Mouse (Mus musculus) liver, embryonic 13.5 days (tissue): ENCODE measurements around the gene Gas1. TPM values are rescaled to one million over a fixed set of nuclear protein-coding genes. Genes with fewer than 3 reads are reported as not detected.

Source experiments
- ATAC-seq: fragments of 200-750 bp; cut with Nextera tagmentation; 2 replicates; pipeline ENCODE4 v1.8.0; 2017; ENCODE audit warnings: low read depth, mild to moderate bottlenecking, moderate number of reproducible peaks, moderate library complexity
- DNase-seq: peaks from one replicate; pipeline ENCODE4 v3.0.0; 2022
- H3K27ac ChIP-seq: fragments of 300-500 bp; sonication (generic); 2 replicates; pipeline ENCODE4 v1.5.1; 2015; ENCODE audit warnings: moderate library complexity, mild to moderate bottlenecking, inconsistent platforms
- H3K27me3 ChIP-seq: fragments of 300-500 bp; sonication (generic); 2 replicates; pipeline ENCODE4 v1.6.1; 2015; ENCODE audit warnings: mild to moderate bottlenecking, inconsistent platforms
- H3K36me3 ChIP-seq: fragments of 300-500 bp; sonication (generic); 2 replicates; pipeline ENCODE4 v1.6.1; 2015; ENCODE audit warnings: mild to moderate bottlenecking, inconsistent platforms
- H3K4me1 ChIP-seq: fragments of 300-500 bp; sonication (generic); replicated peaks from 2 replicates; pipeline ENCODE4 v1.6.1; 2015; ENCODE audit warnings: inconsistent platforms
- H3K4me2 ChIP-seq: fragments of 300-500 bp; sonication (generic); 2 replicates; pipeline ENCODE4 v1.6.1; 2015; ENCODE audit warnings: inconsistent platforms, mild to moderate bottlenecking, moderate library complexity
- H3K4me3 ChIP-seq: fragments of 300-500 bp; sonication (generic); replicated peaks from 2 replicates; pipeline ENCODE4 v1.5.1; 2015; ENCODE audit warnings: mild to moderate bottlenecking, inconsistent platforms
- H3K9ac ChIP-seq: fragments of 300-500 bp; sonication (generic); 2 replicates; pipeline ENCODE4 v1.6.1; 2015; ENCODE audit warnings: mild to moderate bottlenecking, inconsistent platforms
- H3K9me3 ChIP-seq: fragments of 300-500 bp; sonication (generic); replicated peaks from 2 replicates; pipeline ENCODE4 v1.6.1; 2016; ENCODE audit warnings: inconsistent platforms
- WGBS: fragments of 180-500 bp; shearing (Covaris S2); methylation state at CpG from one replicate; pipeline ENCODE4 v1.1.7; 2015; ENCODE audit not compliant: insufficient replicate concordance; 5-methylcytosine and 5-hydroxymethylcytosine counted together
- polyA plus RNA-seq: library from polyadenylated mRNA; unstranded; fragments of >200 nt; fragmentation: Nextera tagmentation; extraction: Ambion mirVana; gene quantifications from 2 replicates; pipeline ENCODE4 v1.2.1, GENCODE M21; 2015

Gas1 gene
- polyA plus RNA-seq, 1 experiment from 2014 or later, result 2.8 TPM

DNA sequence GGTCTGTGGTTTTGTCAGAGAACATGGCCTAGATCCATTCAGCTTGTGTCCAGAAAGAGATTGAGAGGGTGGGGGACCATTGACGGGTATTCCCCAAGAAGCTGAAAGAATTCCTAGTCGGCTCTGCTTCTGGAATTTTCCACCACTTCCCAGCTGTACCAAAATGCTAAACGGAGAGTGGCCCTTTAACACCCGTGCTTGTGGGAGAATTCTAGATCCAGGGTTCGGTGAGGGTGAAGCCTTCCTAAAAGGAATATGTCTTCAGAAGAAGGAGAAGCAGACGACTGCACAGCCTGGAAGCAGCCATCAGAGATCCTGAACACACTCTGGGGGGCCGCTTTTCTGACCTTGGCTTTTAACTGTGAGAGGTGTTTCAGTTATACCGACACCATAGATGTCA is 11.8 kb upstream of the Gas1 start:
- DNase-seq (no peak), ATAC-seq (no peak)
- Histone ChIP-seq H3K9ac (no peak overlapping the region), H3K4me2 (no peak overlapping the region), H3K36me3 (no peaks in the 10 kb centered on the region), H3K27ac (no peak overlapping the region), H3K9me3 (no peaks in the 10 kb centered on the region), H3K27me3 (peaks cover 2% of the 10 kb centered on the region; the same call in 1 of the 2 replicates), H3K4me3 (no peak overlapping the region), H3K4me1 (no peaks in the 10 kb centered on the region)
- WGBS, result 66% methylated on average over 8 of the region's 8 CpGs

DNA sequence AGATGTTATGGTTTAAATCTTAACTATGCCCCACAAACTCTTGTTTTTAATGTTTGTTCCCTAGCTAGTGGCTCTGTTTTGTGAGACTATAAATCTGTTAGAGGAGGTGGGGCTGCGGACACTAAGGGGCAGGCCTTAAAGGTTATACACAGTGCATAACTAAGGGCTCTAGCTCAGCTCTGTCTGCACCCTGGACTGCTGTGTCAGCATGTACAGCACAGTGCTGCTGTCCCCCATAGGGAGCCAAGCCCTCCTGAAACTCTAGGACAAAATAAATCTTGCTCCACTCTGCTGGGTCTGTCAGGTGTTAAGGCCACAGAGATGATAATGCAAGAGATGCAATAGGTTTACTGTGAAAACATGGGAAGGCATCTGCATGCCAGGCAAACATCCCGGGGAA is 10.1 kb upstream of the Gas1 start:
- H3K27ac ChIP-seq, result no peak overlapping the region
- no peaks in the 10 kb centered on the region for H3K4me1 ChIP-seq
- DNase-seq (no peak), ATAC-seq (no peak)
- WGBS, result 76% methylated on average over 2 of the region's 2 CpGs
- H3K9ac ChIP-seq, result no peak overlapping the region
- no peaks in the 10 kb centered on the region for H3K9me3 ChIP-seq
- H3K4me3 ChIP-seq, result no peak overlapping the region
- no peak overlapping the region for H3K4me2 ChIP-seq
- H3K27me3 ChIP-seq, result peaks cover 2% of the 10 kb centered on the region; the same call in 1 of the 2 replicates
- no peaks in the 10 kb centered on the region for H3K36me3 ChIP-seq

DNA sequence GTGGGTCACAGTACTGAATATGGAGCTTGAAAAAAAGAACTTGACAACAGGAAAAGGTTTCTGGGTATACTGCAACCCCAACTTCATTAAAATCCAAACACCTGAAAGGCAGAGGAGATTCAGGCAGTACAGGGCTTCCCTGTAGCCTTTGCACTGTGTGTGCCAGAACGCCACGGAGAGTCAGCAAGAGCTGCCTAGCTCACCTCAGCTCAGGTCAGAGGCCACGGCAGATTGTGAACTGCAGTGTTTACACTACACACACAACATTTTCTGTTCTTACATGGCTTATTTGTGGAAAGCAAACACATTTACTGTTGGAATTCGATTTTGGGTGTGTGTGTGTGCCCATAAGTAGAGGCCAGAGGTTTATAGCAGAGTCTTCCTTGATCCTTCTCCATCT is 5.2 kb upstream of the Gas1 start:
- 51% methylated on average over 4 of the region's 4 CpGs for WGBS

DNA sequence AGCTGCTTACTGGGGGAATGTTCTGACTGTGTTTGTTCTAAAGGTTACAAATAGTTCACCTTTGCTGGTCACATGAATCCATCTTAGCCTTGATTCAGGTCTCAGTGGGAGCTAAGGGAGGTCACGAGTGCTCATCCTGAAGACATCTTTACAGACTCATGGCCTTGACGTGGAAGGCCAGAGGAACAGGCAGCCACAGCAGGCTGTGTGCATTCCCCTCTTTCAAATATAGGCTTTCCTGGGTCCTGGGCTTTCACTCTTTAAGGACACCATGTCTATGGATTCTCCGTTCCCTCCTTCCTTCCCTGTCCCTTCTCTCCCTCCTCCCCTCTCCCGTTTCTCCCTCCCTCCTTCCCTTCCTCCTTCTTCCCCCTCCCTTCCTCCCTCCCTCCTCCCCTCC is 2.5 kb upstream of the Gas1 start:
- DNase-seq (no peak), ATAC-seq (no peak)
- Histone ChIP-seq H3K27me3 (peaks cover 46% of the 10 kb centered on the region), H3K4me3 (no peak overlapping the region), H3K27ac (no peak overlapping the region), H3K9me3 (no peaks in the 10 kb centered on the region), H3K4me1 (peaks cover 16% of the 10 kb centered on the region), H3K9ac (no peak overlapping the region), H3K36me3 (no peaks in the 10 kb centered on the region), H3K4me2 (no peak overlapping the region)
- WGBS, result 64% methylated on average over 4 of the region's 4 CpGs

More for the DNA sequence above, 5.2 kb upstream of the Gas1 start:
- Histone ChIP-seq H3K9ac (no peak overlapping the region), H3K27me3 (peaks cover 19% of the 10 kb centered on the region), H3K4me1 (no peaks in the 10 kb centered on the region; the same call in 1 of the 2 replicates), H3K27ac (no peak overlapping the region), H3K4me2 (no peak overlapping the region), H3K9me3 (no peaks in the 10 kb centered on the region), H3K4me3 (no peak overlapping the region), H3K36me3 (no peaks in the 10 kb centered on the region)
- DNase-seq (no peak), ATAC-seq (peak; percentile 39; the same call in 1 of the 2 replicates)

DNA sequence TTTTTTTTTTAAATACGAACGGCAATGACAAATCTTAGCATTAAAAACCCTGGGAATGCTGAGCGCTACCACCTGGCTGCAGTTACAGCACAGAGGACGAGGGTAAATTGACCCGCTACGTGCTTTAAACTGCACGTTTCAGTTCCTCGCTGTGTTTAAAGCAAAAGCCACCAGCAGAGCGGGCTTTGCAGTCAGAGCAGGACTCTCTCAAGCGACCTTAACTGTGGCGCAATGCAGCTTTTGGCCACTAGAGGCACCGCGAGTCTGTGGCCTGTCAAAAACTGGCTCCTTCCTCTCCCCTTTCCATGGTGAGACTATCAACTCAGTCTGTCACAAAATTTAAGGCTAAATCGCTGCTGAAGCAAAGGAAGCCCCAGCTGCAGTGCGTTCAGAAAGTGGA is 1.3 kb upstream of the Gas1 start:
- no peak overlapping the region for H3K27ac ChIP-seq
- ATAC-seq (no peak), DNase-seq (peak; percentile 41)
- H3K9me3 ChIP-seq, result no peaks in the 10 kb centered on the region
- H3K36me3 ChIP-seq, result no peaks in the 10 kb centered on the region
- peaks cover 58% of the 10 kb centered on the region for H3K27me3 ChIP-seq
- peak overlapping the region; percentile 70 for H3K4me2 ChIP-seq
- under 1% methylated on average over 15 of the region's 15 CpGs for WGBS
- peak overlapping the region; percentile 58 for H3K4me3 ChIP-seq
- peaks cover 16% of the 10 kb centered on the region for H3K4me1 ChIP-seq
- no peak overlapping the region for H3K9ac ChIP-seq

DNA sequence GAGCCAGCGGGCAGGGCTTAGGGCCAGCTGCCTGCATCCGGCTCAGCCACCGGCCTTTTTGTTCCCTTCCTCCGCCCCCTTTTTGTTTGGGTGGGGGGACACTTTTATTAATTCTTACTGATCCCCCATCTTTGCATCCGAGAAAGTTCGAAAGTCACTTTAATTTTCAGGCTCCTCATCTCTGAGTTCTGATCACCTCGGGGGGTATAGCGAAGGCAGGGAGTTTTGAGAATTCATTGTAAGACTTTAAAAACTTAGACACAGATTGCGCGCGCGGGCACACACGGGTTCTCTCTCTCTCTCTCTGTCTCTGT is 589 bp upstream of the Gas1 start:
- DNase-seq (no peak), ATAC-seq (no peak)
- Histone ChIP-seq H3K27me3 (peaks cover 65% of the 10 kb centered on the region), H3K4me1 (peaks cover 16% of the 10 kb centered on the region), H3K4me3 (peak overlapping the region; percentile 58), H3K9ac (no peak overlapping the region), H3K36me3 (no peaks in the 10 kb centered on the region), H3K9me3 (no peaks in the 10 kb centered on the region), H3K27ac (no peak overlapping the region), H3K4me2 (peak overlapping the region; percentile 70)
- WGBS, result 0% methylated on average over 13 of the region's 13 CpGs

DNA sequence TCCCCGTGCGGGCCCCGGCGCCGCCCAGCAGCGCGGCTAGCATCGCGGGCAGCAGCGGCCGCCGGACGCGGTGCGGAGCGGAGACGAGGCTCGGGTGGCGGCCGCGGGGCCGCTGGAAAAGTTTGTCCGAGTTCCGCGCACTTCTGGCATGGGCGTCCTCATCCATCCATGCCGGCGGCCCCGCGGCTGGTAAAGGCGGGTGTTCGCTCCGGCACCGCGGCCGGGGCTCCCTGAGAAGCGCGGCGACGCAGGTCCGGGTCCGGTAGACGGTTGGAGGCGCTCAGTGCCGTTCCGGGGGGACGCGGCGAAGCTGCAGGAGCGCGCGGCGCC is 424 bp downstream of the Gas1 start:
- peaks cover 16% of the 10 kb centered on the region for H3K4me1 ChIP-seq
- DNase-seq (no peak), ATAC-seq (0 out of 2 replicates have a peak, but pooled peaks have one; percentile 1)
- H3K9ac ChIP-seq, result peak overlapping the region; percentile 59; the same call in 1 of the 2 replicates
- peak overlapping the region; percentile 58 for H3K4me3 ChIP-seq
- H3K27ac ChIP-seq, result peak overlapping the region; percentile 64
- no peaks in the 10 kb centered on the region for H3K9me3 ChIP-seq
- H3K4me2 ChIP-seq, result peak overlapping the region; percentile 70
- H3K36me3 ChIP-seq, result no peaks in the 10 kb centered on the region
- H3K27me3 ChIP-seq, result peaks cover 75% of the 10 kb centered on the region
- 0% methylated on average over 51 of the region's 53 CpGs for WGBS

DNA sequence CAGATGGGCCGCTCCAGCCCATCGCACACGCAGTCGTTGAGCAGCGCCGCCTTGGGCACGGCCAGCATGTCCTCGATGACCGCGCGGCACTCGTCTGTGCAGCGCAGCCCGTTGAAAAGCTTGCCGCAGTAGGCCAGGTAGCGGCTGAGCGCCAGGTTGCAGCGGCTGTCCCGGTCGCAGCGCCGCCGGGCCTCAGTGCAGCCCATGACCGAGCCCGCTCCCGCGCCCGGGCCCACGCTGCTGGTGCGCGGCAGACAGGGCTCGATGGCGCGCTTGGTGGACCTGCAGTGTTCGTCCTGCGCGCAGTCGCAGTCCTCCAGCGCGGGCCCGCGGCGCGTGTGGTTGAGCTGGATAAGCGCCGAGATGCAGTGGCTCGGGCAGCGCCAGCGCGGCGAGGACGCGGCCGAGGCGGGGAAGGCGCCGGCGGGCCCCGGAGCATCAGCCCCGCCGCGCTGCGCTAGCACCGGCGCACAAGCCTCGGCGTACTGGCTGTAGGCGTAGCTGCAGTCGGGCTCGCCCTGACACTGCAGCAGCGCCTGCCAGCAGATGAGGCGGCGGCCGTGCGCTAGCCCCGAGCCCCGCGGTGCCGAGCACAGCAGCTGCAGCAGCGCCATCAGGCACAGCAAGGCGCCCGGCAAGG is 909 bp downstream of the Gas1 start:
- Histone ChIP-seq H3K4me3 (peak overlapping the region; percentile 58), H3K9me3 (no peaks in the 10 kb centered on the region), H3K27me3 (peaks cover 80% of the 10 kb centered on the region), H3K27ac (peak overlapping the region; percentile 64), H3K4me1 (peaks cover 16% of the 10 kb centered on the region), H3K4me2 (peak overlapping the region; percentile 70), H3K36me3 (no peaks in the 10 kb centered on the region), H3K9ac (peak overlapping the region; percentile 59)
- DNase-seq, result no peak
- WGBS, result under 1% methylated on average over 74 of the region's 82 CpGs
- ATAC-seq, result peak; percentile 22; the same call in 1 of the 2 replicates

DNA sequence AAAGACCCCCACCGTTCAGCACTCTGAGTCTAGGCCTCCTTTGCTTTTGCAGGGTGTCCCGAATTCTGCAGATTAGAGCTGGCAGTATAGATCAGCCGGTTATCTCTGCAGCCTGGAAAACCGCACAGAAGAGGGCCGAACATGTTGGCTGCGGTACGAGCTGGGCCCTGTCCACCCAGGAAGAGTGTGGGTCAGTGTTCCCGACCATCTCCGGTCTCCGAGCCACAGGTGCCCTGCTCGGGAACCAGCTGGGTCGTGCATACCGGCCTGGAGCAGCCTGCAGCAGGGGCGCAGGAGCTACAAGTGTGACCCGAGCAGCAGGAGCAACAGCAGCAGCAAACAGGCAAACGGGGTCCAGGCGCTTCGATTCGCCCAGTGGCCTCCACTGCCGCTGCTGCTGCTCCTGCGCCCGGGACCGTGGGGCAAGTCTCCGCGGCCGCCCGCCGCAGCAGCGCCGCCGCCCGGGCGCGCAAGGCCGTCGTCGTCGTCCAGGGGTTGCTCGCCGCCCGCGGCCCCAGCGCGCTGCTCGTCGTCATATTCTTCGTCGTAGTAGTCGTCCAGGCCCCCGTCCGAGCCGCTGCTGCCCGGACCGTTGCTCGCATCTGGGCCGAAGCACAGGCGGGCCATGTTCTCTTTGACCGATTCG is 1.6 kb downstream of the Gas1 start:
- WGBS, result under 1% methylated on average over 59 of the region's 59 CpGs
- peak overlapping the region; percentile 59 for H3K9ac ChIP-seq
- DNase-seq, result no peak
- no peaks in the 10 kb centered on the region for H3K36me3 ChIP-seq
- H3K4me2 ChIP-seq, result peak overlapping the region; percentile 70
- H3K9me3 ChIP-seq, result no peaks in the 10 kb centered on the region
- H3K27me3 ChIP-seq, result peaks cover 85% of the 10 kb centered on the region
- ATAC-seq, result no peak
- peaks cover 16% of the 10 kb centered on the region for H3K4me1 ChIP-seq
- H3K27ac ChIP-seq, result peak overlapping the region; percentile 64
- peak overlapping the region; percentile 58 for H3K4me3 ChIP-seq

DNA sequence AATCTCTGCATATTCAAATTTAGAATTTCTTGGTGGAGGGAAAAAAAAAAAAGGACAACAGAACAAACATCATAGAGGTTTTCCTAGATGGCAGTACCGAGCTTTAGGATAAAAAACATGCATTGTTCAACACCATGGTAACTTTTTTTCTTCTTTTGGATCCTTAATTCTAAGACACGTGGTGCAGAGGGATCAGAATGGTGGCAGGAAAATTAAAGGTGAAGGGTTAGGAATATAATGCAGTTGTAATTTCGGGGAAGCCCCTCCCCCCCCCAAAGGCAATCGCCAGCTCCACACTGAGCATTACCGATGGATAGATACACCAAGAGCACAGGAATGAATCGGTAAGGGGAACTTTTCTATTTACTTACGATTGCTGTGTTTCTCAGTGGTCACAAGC is 2.2 kb downstream of the Gas1 start:
- H3K36me3 ChIP-seq, result no peaks in the 10 kb centered on the region
- H3K4me2 ChIP-seq, result peak overlapping the region; percentile 70
- H3K27me3 ChIP-seq, result peaks cover 85% of the 10 kb centered on the region
- no peak overlapping the region for H3K27ac ChIP-seq
- WGBS, result 4% methylated on average over 7 of the region's 7 CpGs
- H3K4me1 ChIP-seq, result peaks cover 16% of the 10 kb centered on the region
- ATAC-seq, result no peak
- H3K9me3 ChIP-seq, result no peaks in the 10 kb centered on the region
- no peak overlapping the region for H3K9ac ChIP-seq
- H3K4me3 ChIP-seq, result peak overlapping the region; percentile 58
- DNase-seq, result no peak

DNA sequence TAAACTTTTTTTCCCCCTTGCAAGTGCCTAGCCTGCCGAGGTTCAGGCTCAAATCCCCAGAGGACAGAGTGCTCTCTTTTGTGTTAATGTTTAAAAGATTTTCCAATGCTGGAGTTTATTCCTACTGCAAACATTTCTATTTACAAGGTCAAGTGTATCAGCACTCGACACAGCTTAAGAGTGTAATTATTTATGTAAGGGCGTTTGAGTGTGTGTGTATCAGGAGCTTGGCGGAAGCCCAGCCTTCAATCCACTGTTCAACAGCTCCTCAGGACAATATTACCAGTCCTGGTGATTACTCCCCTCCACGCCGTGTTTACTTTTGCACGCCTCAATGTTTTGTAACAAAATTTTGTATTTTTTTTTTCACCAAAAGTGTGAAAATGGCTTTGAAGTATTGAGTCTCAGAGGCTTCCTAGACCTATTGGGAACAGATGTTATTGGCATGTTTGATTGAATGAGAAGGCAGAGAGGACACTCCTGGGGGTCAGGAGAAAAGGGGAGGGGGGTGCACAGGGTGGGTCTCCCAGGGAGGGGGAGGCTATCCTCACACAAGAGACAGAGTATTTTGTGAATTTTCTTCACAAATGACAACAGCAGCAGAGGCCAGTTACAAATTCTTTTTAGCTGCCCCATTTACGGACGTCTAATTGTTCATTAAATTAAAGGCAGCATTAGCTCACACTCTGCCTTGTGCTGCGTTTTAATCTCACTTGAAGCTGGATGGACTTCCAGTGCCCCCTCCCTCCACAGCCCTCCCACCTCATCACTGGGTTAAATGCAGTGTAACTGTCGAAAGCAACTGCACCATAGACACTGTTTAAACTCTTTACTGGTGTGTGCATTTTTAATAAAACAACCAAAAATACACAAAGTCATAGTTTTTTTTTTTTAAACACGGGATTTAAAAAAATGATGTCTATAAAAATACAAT is 3.3 kb downstream of the Gas1 start:
- DNase-seq (no peak), ATAC-seq (no peak)
- peak overlapping the region; percentile 4; the same call in 1 of the 2 replicates for H3K4me3 ChIP-seq
- H3K36me3 ChIP-seq, result no peaks in the 10 kb centered on the region
- no peak overlapping the region for H3K27ac ChIP-seq
- peaks cover 16% of the 10 kb centered on the region for H3K4me1 ChIP-seq
- no peak overlapping the region for H3K9ac ChIP-seq
- H3K9me3 ChIP-seq, result no peaks in the 10 kb centered on the region
- peak overlapping the region; percentile 6; the same call in 1 of the 2 replicates for H3K4me2 ChIP-seq
- H3K27me3 ChIP-seq, result peaks cover 88% of the 10 kb centered on the region
- WGBS, result 37% methylated on average over 12 of the region's 12 CpGs
